Mouse (Mus musculus): ENCODE results near the gene Krt77. TPM values are rescaled to one million over a fixed set of nuclear protein-coding genes. Genes with fewer than 3 reads are reported as not detected.

Gene Krt77
- 0.04 and 0.14 TPM in 2 replicates for polyA plus RNA-seq (2012; rRNA removed)

GRCm38 (mm10) chr15:101869431-101869830 lies at the start of gene Krt77:
TSS of gene Krt77 (minus strand) at chr15:101869705.
- DNase-seq (ENCODE audit: low spot score), result no peak

GRCm38 (mm10) chr15:101916072-101916471 lies 46.6 kb upstream of the Krt77 start:
- no peak for DNase-seq (ENCODE audit: low spot score)

GRCm38 (mm10) chr15:101904849-101905248 lies 35.3 kb upstream of the Krt77 start:
- DNase-seq (ENCODE audit: low spot score), result no peak

GRCm38 (mm10) chr15:101902171-101903149 lies 33.0 kb upstream of the Krt77 start:
- DNase-seq (ENCODE audit: low spot score), result no peak

- DNase-seq (ENCODE audit: low spot score), result no peak
Observed at GRCm38 (mm10) chr15:101895216-101895615, 25.7 kb upstream of the Krt77 start.

GRCm38 (mm10) chr15:101892820-101893219 lies 23.3 kb upstream of the Krt77 start, which contains the start of gene Krt76:
TSS of gene Krt76 (minus strand) at chr15:101892920.
- DNase-seq (ENCODE audit: low spot score), result no peak

GRCm38 (mm10) chr15:101879776-101880175 lies 10.3 kb upstream of the Krt77 start:
- no peak for DNase-seq (ENCODE audit: low spot score)

GRCm38 (mm10) chr15:101878041-101878440 lies 8.5 kb upstream of the Krt77 start:
- DNase-seq (ENCODE audit: low spot score), result no peak

- no peak for DNase-seq (ENCODE audit: low spot score)
Observed at GRCm38 (mm10) chr15:101874383-101874782, 4.9 kb upstream of the Krt77 start.

- DNase-seq (ENCODE audit: low spot score), result no peak
Observed at GRCm38 (mm10) chr15:101873231-101873630, 3.7 kb upstream of the Krt77 start.

GRCm38 (mm10) chr15:101866754-101867153 lies 2.8 kb downstream of the Krt77 start:
- no peak for DNase-seq (ENCODE audit: low spot score)

GRCm38 (mm10) chr15:101860421-101861130 lies 8.9 kb downstream of the Krt77 start:
- DNase-seq (ENCODE audit: low spot score), result no peak

- peak; percentile 44 for DNase-seq (ENCODE audit: low spot score)
Observed at GRCm38 (mm10) chr15:101859735-101860170, 9.8 kb downstream of the Krt77 start.

GRCm38 (mm10) chr15:101858673-101859425 lies 10.7 kb downstream of the Krt77 start:
- DNase-seq (ENCODE audit: low spot score), result no peak

- DNase-seq (ENCODE audit: low spot score), result no peak
Observed at GRCm38 (mm10) chr15:101856696-101857095, 12.8 kb downstream of the Krt77 start.

- DNase-seq (ENCODE audit: low spot score), result no peak
Observed at GRCm38 (mm10) chr15:101855732-101856131, 13.8 kb downstream of the Krt77 start.

- DNase-seq (ENCODE audit: low spot score), result no peak
Observed at GRCm38 (mm10) chr15:101854294-101854693, 15.2 kb downstream of the Krt77 start.

- no peak for DNase-seq (ENCODE audit: low spot score)
Observed at GRCm38 (mm10) chr15:101852571-101852970, 16.9 kb downstream of the Krt77 start.

GRCm38 (mm10) chr15:101850694-101851093 lies 18.8 kb downstream of the Krt77 start, which contains the start of gene Krt1:
TSS of gene Krt1 (minus strand) at chr15:101850794.
- no peak for DNase-seq (ENCODE audit: low spot score)

GRCm38 (mm10) chr15:101845971-101846403 lies 23.5 kb downstream of the Krt77 start:
- DNase-seq (ENCODE audit: low spot score), result peak; percentile 53

GRCm38 (mm10) chr15:101843192-101843591 lies 26.3 kb downstream of the Krt77 start:
- no peak for DNase-seq (ENCODE audit: low spot score)
